Mouse (Mus musculus): ENCODE measurements around the gene Tmem14a.

- TF ChIP-seq POLR2A (IDR thresholded peaks at IDR 0.05; ENCODE audit: borderline replicate concordance, extremely low read depth, insufficient read depth, insufficient read length, poor library complexity, severe bottlenecking) (no peak), CTCF (IDR thresholded peaks at IDR 0.05; ENCODE audit: borderline replicate concordance, extremely low read depth, insufficient read depth, insufficient read length) (no peak)
Measured at GRCm38 (mm10) chr1:21256391-21256790, 38.0 kb downstream of the Tmem14a start.

All from brain, embryonic 14.5 days (tissue).